Mouse (Mus musculus) heart, embryonic 11.5 days (tissue): ENCODE results near the gene Fgf12. TPM values are rescaled to one million over a fixed set of nuclear protein-coding genes. Genes with fewer than 3 reads are reported as not detected.

Experiments used
- ATAC-seq: fragments of 200-750 bp; cut with Nextera tagmentation; replicated peaks from 2 replicates; pipeline ENCODE4 v1.8.0; 2017; ENCODE audit warnings: moderate library complexity; ENCODE audit not compliant: insufficient number of reproducible peaks, low FRiP score, low TSS enrichment
- H3K27ac ChIP-seq: fragments of 300-500 bp; sonication (generic); 2 replicates; pipeline ENCODE4 v1.5.1; 2014; ENCODE audit warnings: mild to moderate bottlenecking, low read depth, low read length
- H3K27me3 ChIP-seq: fragments of 300-500 bp; sonication (generic); 2 replicates; pipeline ENCODE4 v1.6.1; 2014; ENCODE audit warnings: mild to moderate bottlenecking, low read length, mixed read lengths; ENCODE audit not compliant: control insufficient read depth, insufficient read depth
- H3K36me3 ChIP-seq: fragments of 300-500 bp; sonication (generic); 2 replicates; pipeline ENCODE4 v1.6.1; 2014; ENCODE audit warnings: mild to moderate bottlenecking, low read length, moderate library complexity, mixed read lengths; ENCODE audit not compliant: control insufficient read depth, insufficient read depth
- H3K4me1 ChIP-seq: fragments of 300-500 bp; sonication (generic); 2 replicates; pipeline ENCODE4 v1.6.1; 2014; ENCODE audit warnings: low read length; ENCODE audit not compliant: control insufficient read depth, insufficient read depth
- H3K4me2 ChIP-seq: fragments of 300-500 bp; sonication (generic); 2 replicates; pipeline ENCODE4 v1.6.1; 2014; ENCODE audit warnings: mild to moderate bottlenecking, moderate library complexity
- H3K4me3 ChIP-seq: fragments of 300-500 bp; sonication (generic); 2 replicates; pipeline ENCODE4 v1.5.1; 2014; ENCODE audit warnings: low read depth, low read length
- H3K9ac ChIP-seq: fragments of 300-500 bp; sonication (generic); 2 replicates; pipeline ENCODE4 v1.6.1; 2014; ENCODE audit warnings: mild to moderate bottlenecking, low read depth, low read length, moderate library complexity
- H3K9me3 ChIP-seq: fragments of 300-500 bp; sonication (generic); replicated peaks from 2 replicates; pipeline ENCODE4 v1.6.1; 2016; ENCODE audit warnings: low read length; ENCODE audit not compliant: control insufficient read depth
- WGBS: fragments of 180-500 bp; shearing (Covaris S2); extraction: QIAGEN DNeasy Blood & Tissue Kit; methylation state at CpG from one replicate; pipeline ENCODE4 v1.1.7; 2014; ENCODE audit not compliant: insufficient replicate concordance; 5-methylcytosine and 5-hydroxymethylcytosine counted together
- polyA plus RNA-seq: library from polyadenylated mRNA; unstranded; fragments of >200 nt; fragmentation: Nextera tagmentation; extraction: Ambion mirVana; gene quantifications from 2 replicates; pipeline ENCODE4 v1.2.1, GENCODE M21; 2014

The Fgf12 gene
- polyA plus RNA-seq, 1 experiment from 2014 or later, result 7.8 TPM

- Histone ChIP-seq H3K27ac (no peak overlapping the region), H3K36me3 (no peaks in the 10 kb centered on the region), H3K27me3 (no peaks in the 10 kb centered on the region), H3K9ac (no peak overlapping the region), H3K4me2 (no peak overlapping the region), H3K9me3 (no peaks in the 10 kb centered on the region), H3K4me3 (no peak overlapping the region), H3K4me1 (no peaks in the 10 kb centered on the region)
- 87% methylated on average over 1 of the region's 1 CpGs for WGBS
- no peak for ATAC-seq
These were observed 331.3 kb downstream of the Fgf12 start for GRCm38 (mm10) chr16:28421617-28422016.

- no peak for ATAC-seq
- 65% methylated on average over 3 of the region's 3 CpGs for WGBS
These were observed 333.1 kb downstream of the Fgf12 start for GRCm38 (mm10) chr16:28419693-28420299.

GRCm38 (mm10) chr16:28411210-28411817, 341.6 kb downstream of the Fgf12 start:
- H3K4me3 ChIP-seq, result no peak overlapping the region
- no peak overlapping the region for H3K9ac ChIP-seq
- no peaks in the 10 kb centered on the region for H3K4me1 ChIP-seq
- WGBS, result 58% methylated on average over 5 of the region's 5 CpGs
- no peaks in the 10 kb centered on the region for H3K27me3 ChIP-seq
- no peaks in the 10 kb centered on the region for H3K9me3 ChIP-seq
- no peak overlapping the region for H3K27ac ChIP-seq
- no peak for ATAC-seq
- H3K4me2 ChIP-seq, result no peak overlapping the region
- no peaks in the 10 kb centered on the region for H3K36me3 ChIP-seq

More at GRCm38 (mm10) chr16:28419693-28420299, 333.1 kb downstream of the Fgf12 start:
- Histone ChIP-seq H3K36me3 (no peaks in the 10 kb centered on the region), H3K27me3 (no peaks in the 10 kb centered on the region), H3K4me2 (no peak overlapping the region), H3K4me3 (no peak overlapping the region), H3K9ac (no peak overlapping the region), H3K27ac (no peak overlapping the region), H3K4me1 (no peaks in the 10 kb centered on the region), H3K9me3 (no peaks in the 10 kb centered on the region)

- Histone ChIP-seq H3K4me1 (no peaks in the 10 kb centered on the region), H3K36me3 (no peaks in the 10 kb centered on the region), H3K27me3 (no peaks in the 10 kb centered on the region), H3K27ac (no peak overlapping the region), H3K4me3 (no peak overlapping the region), H3K9me3 (no peaks in the 10 kb centered on the region), H3K4me2 (no peak overlapping the region), H3K9ac (no peak overlapping the region)
- ATAC-seq, result no peak
- WGBS, result 67% methylated on average over 7 of the region's 7 CpGs
These were observed 344.6 kb downstream of the Fgf12 start for GRCm38 (mm10) chr16:28408294-28408693.

- WGBS, result 71% methylated on average over 2 of the region's 2 CpGs
- no peak overlapping the region for H3K9ac ChIP-seq
- no peak for ATAC-seq
These were observed 345.0 kb downstream of the Fgf12 start for GRCm38 (mm10) chr16:28407892-28408291.

GRCm38 (mm10) chr16:28404156-28404555, 348.7 kb downstream of the Fgf12 start:
- no peak for ATAC-seq
- Histone ChIP-seq H3K9me3 (no peaks in the 10 kb centered on the region), H3K4me3 (no peak overlapping the region), H3K4me2 (no peak overlapping the region), H3K36me3 (no peaks in the 10 kb centered on the region), H3K27me3 (no peaks in the 10 kb centered on the region), H3K27ac (no peak overlapping the region), H3K4me1 (no peaks in the 10 kb centered on the region), H3K9ac (no peak overlapping the region)
- 91% methylated on average over 1 of the region's 1 CpGs for WGBS

More at GRCm38 (mm10) chr16:28407892-28408291, 345.0 kb downstream of the Fgf12 start:
- no peak overlapping the region for H3K27ac ChIP-seq
- no peaks in the 10 kb centered on the region for H3K36me3 ChIP-seq
- no peaks in the 10 kb centered on the region for H3K27me3 ChIP-seq
- no peak overlapping the region for H3K4me3 ChIP-seq
- H3K4me1 ChIP-seq, result no peaks in the 10 kb centered on the region
- no peak overlapping the region for H3K4me2 ChIP-seq
- H3K9me3 ChIP-seq, result no peaks in the 10 kb centered on the region

- ATAC-seq, result no peak
- WGBS, result 64% methylated on average over 4 of the region's 4 CpGs
These were observed 350.2 kb downstream of the Fgf12 start for GRCm38 (mm10) chr16:28402701-28403100.

GRCm38 (mm10) chr16:28391283-28391682, 361.6 kb downstream of the Fgf12 start:
- Histone ChIP-seq H3K4me2 (no peak overlapping the region), H3K36me3 (no peaks in the 10 kb centered on the region), H3K4me1 (no peaks in the 10 kb centered on the region), H3K27me3 (no peaks in the 10 kb centered on the region), H3K4me3 (no peak overlapping the region), H3K9ac (no peak overlapping the region), H3K27ac (no peak overlapping the region), H3K9me3 (no peaks in the 10 kb centered on the region)
- 81% methylated on average over 5 of the region's 5 CpGs for WGBS
- no peak for ATAC-seq

More at GRCm38 (mm10) chr16:28402701-28403100, 350.2 kb downstream of the Fgf12 start:
- Histone ChIP-seq H3K9me3 (no peaks in the 10 kb centered on the region), H3K9ac (no peak overlapping the region), H3K36me3 (no peaks in the 10 kb centered on the region), H3K4me2 (no peak overlapping the region), H3K27me3 (no peaks in the 10 kb centered on the region), H3K4me3 (no peak overlapping the region), H3K27ac (no peak overlapping the region), H3K4me1 (no peaks in the 10 kb centered on the region)

- H3K9me3 ChIP-seq, result no peaks in the 10 kb centered on the region
- no peaks in the 10 kb centered on the region for H3K4me1 ChIP-seq
- no peak overlapping the region for H3K27ac ChIP-seq
- no peaks in the 10 kb centered on the region for H3K27me3 ChIP-seq
- H3K9ac ChIP-seq, result no peak overlapping the region
- no peak overlapping the region for H3K4me3 ChIP-seq
- ATAC-seq, result no peak
- no peak overlapping the region for H3K4me2 ChIP-seq
- 69% methylated on average over 4 of the region's 4 CpGs for WGBS
- no peaks in the 10 kb centered on the region for H3K36me3 ChIP-seq
These were observed 363.8 kb downstream of the Fgf12 start for GRCm38 (mm10) chr16:28389114-28389513.
